Mouse (Mus musculus): Measurements from ENCODE around the gene Rcor3.

The Rcor3 gene

DNA sequence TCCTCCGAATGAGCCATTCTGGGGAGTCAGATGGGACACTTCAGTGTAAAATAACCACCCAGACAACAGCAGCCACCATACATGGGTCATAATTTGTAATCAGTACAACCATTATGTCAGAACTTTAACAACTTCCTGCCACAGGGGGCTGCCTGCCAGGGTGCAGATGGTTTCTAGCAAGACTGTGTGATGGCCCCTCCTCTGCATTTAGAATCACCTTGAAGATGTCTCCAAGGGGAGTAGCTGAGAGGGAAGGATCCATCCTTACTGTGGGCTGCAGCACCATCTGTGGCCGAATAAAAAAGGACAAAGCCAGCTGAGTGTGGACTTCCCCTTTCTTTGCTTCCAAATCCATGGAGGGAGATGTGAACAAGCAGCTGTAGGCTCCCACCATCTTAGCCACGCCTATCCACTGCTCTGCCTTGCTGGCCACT lies 67.2 kb downstream of the Rcor3 start:
- no peak for DNase-seq (ENCODE audit: low read depth)

DNA sequence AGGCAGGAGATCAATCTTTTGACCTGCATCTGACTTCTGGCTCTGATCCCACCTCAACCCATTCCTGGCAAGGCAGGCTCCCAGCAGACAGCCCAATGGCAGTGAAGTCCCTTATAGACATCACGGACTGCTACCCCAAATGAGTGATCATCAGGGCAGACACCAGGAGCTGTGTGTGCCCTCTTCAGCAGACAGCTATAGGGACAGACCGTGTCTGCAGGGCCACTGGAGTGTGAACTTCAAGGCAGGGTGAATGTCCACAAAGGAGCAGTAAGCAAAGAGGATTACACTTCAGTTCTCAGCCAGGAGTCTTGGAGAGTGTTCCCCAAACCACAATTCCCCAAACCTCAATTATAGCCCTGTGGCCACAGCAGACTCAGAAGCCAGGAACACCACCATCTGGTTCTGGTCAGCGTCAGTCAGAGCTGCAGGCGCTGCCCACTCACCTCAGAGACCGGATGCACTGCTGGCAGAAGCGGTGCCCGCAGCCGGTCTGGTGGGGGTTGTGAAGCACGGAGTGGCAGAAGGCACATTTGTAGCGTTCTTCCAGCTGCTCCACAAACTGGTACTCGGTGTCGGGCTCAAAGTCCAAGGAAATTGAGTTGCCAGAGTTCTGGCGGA lies 67.8 kb downstream of the Rcor3 start:
- DNase-seq (ENCODE audit: low read depth): no peak

DNA sequence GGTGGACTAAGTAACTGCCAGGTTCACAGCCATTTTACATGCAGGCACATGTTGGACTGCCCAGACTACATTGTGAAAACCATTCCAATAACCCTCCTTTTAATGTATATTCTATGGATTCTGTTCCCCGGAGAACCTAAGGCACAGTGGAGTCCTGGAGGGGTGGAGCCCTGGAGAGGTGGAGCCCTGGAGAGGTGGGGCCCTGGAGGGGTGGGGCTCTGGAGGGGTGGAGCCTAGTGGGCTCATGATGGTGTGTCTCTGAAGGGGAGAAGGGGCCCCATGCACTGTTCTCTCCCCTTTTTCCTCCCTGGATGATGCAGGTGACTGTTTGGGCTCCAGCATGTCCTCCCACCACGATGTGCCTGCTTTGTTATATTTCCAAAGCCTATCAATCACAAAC lies 69.7 kb downstream of the Rcor3 start:
- DNase-seq (ENCODE audit: low read depth): no peak

DNA sequence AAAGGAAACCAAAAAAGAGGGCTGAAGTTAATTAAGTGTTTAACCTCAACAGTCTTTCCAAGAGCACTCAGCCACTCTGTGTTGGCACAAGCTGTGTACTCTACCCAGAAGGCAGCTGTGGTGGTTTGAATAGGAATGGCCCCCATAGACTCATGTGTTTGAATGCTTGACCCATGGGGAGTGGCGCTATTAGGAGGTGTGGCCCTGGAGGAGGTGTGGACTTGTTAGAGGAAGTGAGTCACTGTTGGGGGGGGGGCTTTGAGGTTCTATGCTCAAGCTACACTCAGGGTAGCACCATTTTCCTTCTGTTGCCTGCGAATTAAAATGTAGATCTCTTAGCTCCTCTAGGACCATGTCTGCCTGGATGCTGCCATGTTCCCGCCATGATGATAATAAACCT lies 70.9 kb downstream of the Rcor3 start:
- no peak for DNase-seq (ENCODE audit: low read depth)

DNA sequence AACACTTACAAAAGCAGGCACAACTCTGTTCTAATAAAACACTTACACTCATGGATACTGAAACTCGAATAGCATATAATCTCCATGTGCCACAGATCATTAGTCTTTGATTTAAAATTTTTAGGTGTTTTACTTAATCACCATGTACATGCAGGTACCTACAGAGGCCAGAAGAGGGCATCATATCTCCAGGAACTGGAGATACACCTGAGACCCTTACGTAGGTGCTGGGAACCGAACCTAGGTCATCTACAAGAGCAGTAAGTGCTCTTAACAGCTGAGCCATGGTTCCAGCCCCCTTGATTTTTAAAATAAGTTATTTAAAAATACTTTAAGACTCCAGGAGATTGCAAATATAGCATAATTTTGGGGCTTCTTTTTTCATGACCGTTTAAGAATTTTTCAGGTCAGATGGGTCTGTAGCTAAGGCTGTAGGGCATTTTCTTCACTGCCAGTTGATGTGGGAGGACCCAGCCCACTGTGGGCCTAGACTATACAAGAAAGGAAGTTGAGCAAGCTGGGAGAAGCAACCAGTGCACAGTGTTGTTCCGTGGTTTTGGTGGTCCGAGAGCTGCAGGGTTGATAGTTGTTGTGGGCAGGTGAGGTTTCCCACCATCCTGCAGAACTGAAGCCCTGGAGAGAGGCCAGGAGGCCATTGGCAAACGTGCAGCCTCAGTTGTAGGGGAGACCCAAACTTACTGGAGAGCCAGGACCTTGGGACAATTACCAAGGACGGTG lies 74.5 kb downstream of the Rcor3 start:
- DNase-seq (ENCODE audit: low read depth): peak; percentile 47

DNA sequence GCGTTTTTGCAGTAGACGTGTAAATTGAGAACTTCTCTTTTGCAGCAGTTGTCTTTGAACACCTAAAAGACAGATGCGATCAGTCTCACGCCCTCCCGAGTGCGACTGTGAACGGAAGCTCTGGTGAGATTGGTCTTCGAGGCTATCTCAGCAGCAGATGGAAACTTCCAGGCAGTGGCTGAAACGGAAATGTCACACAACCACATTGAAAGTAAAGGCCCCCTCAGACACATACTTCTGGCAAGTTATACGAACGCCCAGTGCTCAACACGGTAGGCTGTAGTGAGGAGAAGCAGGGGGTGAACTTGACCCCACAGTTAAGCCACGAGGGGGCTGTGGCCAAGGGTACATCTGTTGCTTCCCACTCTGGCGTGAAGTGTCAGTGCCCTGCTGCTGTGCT lies 75.2 kb downstream of the Rcor3 start:
- peak; percentile 70 for DNase-seq (ENCODE audit: low read depth)

DNA sequence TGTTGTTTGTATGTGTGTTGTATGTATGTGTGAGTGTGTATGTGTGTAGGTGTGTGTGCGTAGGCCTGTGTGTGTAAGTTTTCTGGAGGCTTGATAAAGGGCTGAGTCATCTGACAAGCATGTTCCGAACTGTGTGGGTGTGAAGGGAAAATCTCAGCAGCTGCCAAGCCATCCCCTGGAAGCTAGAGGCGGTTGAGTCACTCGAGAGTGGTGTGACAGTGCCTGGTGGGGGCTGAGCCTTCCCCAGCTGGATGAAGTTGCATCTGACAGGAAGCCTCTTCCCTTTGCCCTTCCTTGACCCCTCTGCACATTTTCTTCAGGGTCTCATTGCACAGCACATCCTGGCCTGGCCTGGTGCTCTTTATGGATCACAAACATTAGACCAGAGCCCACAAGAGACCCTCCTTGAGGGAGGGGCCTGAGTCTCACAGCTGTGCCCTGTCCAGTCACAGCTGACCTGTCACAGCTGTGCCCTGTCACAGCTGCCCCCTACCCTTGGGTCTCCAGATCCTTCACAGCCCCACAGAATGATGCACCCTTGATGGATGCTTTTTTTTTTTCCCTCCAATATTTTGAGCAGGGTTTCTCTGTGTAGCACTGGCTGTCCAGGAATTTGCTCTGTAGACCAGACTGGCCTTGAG lies 76.1 kb downstream of the Rcor3 start:
- DNase-seq (ENCODE audit: low read depth): peak; percentile 51

DNA sequence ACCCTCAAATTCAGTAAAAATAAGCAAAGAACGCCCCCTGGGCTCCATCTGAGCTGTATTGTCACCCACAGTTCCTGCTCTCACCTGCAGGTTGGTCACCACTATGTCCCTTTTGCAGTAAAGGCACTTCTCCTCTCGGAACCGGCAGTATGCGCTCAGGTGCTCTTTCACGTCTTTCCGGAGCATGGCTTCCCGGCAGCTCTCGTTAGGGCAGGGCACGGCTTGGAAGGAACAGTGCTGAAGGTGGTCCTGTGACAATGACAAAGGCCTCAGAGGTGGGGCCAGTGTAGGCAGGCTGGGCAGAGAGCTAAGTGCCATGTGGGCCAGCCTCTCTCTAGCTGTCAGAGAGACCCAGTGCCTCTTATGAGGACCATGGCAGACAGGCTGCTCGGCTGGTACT lies 79.0 kb downstream of the Rcor3 start:
- DNase-seq (ENCODE audit: low read depth): no peak

DNA sequence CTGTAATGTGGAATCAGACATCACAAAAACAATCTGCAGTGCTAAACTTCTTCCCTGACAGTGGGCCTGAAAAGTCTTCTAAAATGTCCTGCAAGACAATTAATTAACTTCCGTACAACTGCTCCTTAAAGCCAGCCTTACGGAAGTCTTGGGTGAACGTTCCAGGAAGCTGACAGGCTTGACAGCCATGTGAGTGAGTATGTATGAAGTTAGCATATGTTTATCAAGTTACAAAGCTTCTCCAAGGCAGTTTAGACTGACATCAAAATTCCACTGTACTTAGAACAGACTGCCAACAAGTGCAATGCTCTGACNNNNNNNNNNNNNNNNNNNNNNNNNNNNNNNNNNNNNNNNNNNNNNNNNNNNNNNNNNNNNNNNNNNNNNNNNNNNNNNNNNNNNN lies 84.1 kb downstream of the Rcor3 start:
- no peak for DNase-seq (ENCODE audit: low read depth)

DNA sequence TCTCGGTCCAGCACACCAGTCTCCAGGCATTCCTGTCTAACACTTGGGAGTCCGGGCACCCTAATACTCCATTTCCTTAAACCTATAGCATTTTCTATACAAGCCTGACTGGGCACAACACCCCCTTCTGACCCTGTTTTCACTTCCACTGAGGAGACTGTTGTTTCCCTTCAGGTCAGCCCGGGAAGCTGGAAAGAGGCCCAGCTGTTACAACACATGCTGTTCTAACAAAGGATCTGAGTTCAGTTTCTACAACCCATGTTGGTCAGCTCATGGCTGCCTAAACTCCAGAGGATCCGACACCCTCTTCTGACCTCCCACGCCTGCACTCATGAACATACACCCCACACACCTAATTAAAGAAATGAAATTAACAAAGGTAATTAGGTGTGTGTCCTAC lies 84.9 kb downstream of the Rcor3 start:
- no peak for DNase-seq (ENCODE audit: low read depth)

DNA sequence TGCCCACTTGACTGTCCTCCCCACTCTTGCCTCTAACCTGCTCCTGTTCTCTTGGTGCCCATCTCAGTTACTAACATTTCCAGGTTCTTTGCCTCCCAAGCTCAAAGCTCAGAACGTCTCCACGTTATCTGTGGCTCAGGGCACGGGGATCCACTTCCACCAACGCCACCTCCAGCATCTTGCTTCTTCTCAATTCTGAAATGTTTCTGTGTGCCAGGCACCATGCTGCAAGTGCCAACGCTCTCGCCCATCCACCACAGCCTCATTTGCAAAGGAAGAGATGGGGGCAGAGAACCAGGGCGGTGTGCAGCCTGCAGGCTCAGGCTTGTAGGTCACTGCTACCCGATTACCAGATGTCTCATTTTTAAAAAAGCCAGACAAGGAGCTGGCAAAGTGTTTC lies 85.4 kb downstream of the Rcor3 start:
- no peak for DNase-seq (ENCODE audit: low read depth)

All from induced T-regulatory cell, adult 2 months (primary cell).